Mouse (Mus musculus): ENCODE measurements at regions not wholly inside any gene's neighbourhood (a gene's known extent, or its start where the extent isn't known, plus 50 kb on each side); places are given as distances from the start of the nearest gene placed in this dataset.

DNA sequence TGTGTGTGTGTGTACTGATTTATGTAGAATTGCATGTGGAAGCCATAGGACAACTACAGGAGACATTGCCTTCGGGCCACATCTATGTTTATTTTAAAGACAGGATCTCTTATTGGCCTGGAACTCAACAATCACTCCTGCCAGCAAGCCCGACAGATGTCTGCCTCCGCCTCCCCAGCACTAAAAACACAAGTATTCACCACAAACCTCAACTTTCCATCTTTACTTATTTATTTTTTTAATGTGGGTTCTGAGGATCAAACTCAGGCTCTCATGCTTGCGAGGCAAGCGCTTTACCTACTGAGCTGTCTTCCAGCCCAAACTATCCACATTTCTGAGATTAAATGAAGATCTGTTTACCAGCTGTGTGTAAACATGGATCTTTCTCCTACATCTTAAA, 178.0 kb upstream of the Lef1 start:
- no peak for TF ChIP-seq CTCF (IDR thresholded peaks at IDR 0.05; ENCODE audit: low read depth)
- ATAC-seq = no peak
- no peaks in the 10 kb centered on the region for H3K4me1 ChIP-seq (ENCODE audit: insufficient read depth, low read length)

DNA sequence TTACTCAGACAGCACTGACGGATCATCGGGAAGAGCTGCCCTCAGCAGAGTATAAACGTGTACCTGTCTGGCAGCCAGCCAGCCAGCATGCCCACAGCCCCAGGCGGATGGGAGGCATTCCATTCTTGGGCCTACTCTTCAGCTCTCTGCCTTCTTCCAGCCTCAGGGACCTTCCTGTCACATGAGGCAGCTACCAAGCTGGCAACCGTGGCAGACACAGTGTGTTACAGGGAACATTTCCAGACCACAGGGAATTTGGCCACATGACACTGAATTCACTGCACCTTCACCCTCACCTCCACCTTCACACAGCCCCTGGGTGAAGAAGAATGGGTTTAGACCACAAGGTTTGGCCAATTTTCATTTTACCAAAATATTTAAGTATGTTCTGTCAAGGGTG, 185.3 kb upstream of the Lef1 start:
- H3K4me2 ChIP-seq (ENCODE audit: low read depth, low read length) = no peak overlapping the region
- H3K4me1 ChIP-seq (ENCODE audit: insufficient read depth, low read length) = no peaks in the 10 kb centered on the region
- H3K36me3 ChIP-seq (ENCODE audit: insufficient read depth, low read length) = no peaks in the 10 kb centered on the region
- H3K9ac ChIP-seq (replicated peaks; ENCODE audit: low read length) = no peak overlapping the region
- ATAC-seq (no peak), DNase-seq (ENCODE audit: low spot score) (no peak)
- H3K27me3 ChIP-seq (ENCODE audit: insufficient read depth, low read length) = no peaks in the 10 kb centered on the region
- H3K27ac ChIP-seq = no peak overlapping the region
- WGBS = 60% methylated on average over 5 of the region's 5 CpGs
- TF ChIP-seq CTCF (IDR thresholded peaks at IDR 0.05; ENCODE audit: low read depth) = no peak
- no peaks in the 10 kb centered on the region for H3K9me3 ChIP-seq (ENCODE audit: low read length)
- H3K4me3 ChIP-seq (ENCODE audit: low read length) = no peak overlapping the region

More for the DNA sequence above, 178.0 kb upstream of the Lef1 start:
- H3K27ac ChIP-seq = no peak overlapping the region
- H3K36me3 ChIP-seq (ENCODE audit: insufficient read depth, low read length) = no peaks in the 10 kb centered on the region
- H3K4me2 ChIP-seq (ENCODE audit: low read depth, low read length) = no peak overlapping the region
- no peaks in the 10 kb centered on the region for H3K27me3 ChIP-seq (ENCODE audit: insufficient read depth, low read length)
- no peak overlapping the region for H3K9ac ChIP-seq (replicated peaks; ENCODE audit: low read length)
- no peak overlapping the region for H3K4me3 ChIP-seq (ENCODE audit: low read length)
- H3K9me3 ChIP-seq (ENCODE audit: low read length) = no peaks in the 10 kb centered on the region
- 90% methylated on average over 5 of the region's 5 CpGs for WGBS
- DNase-seq (ENCODE audit: low spot score) = no peak

DNA sequence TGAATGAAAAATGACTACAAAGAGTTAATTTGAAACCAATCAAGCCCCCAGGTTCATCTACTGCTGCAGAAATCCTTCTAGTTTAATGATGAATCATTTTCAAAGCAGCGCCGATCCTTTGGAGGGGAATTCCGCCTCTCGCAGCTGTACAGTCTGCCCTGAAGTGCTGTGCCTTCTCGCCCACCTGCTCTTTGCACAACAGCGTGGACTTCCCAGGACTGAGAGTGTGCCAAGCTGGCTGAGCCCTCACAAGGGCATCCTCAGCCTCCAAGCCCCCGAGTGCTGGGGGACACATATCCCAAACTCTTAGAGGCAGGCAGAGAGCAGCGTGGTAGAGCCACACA, 186.7 kb upstream of the Lef1 start:
- no peak overlapping the region for H3K9ac ChIP-seq (replicated peaks; ENCODE audit: low read length)

DNA sequence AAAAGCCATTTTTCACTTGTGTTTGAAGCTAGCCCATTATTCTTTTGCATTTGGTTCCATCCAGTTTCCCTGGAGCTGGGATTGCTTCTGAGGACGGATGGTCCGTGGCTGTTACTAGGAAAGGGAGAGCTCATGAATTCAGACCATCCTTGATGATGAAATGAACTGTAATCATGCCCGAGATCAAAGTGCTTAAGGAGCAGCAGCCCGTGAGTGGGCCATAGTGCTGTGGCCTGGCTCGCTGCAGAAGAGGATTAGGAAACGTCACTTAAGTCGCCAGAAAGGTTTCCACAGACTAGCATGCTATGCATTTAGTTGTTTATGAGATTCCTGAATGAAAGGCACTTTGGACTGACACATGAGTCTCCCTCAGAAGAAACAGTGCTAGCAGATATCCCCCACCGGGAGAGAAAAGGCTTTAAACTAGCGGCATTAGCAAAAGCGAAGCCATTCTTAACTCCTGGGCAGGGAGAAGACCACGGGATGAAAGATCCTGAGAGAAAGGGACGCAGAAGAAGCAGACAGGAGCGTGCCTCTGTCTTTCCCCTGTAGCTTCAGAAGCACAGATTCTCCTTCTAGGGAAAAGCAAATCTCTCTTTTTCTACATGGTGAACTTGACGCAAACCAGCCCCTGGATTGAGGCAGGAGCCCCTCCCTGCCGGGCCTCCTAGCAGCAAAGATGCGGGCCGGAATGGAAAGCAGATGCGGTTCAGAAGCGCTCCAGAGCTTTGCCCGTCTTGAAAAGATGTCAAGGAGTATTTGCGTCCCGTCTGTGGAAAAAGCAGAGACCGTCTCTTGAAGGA, 187.3 kb upstream of the Lef1 start:
- TF ChIP-seq CTCF (IDR thresholded peaks at IDR 0.05; ENCODE audit: low read depth) = no peak
- no peaks in the 10 kb centered on the region for H3K4me1 ChIP-seq (ENCODE audit: insufficient read depth, low read length)
- no peaks in the 10 kb centered on the region for H3K27me3 ChIP-seq (ENCODE audit: insufficient read depth, low read length)
- 21% methylated on average over 23 of the region's 23 CpGs for WGBS
- ATAC-seq = no peak
- H3K9ac ChIP-seq (replicated peaks; ENCODE audit: low read length) = no peak overlapping the region
- no peak overlapping the region for H3K27ac ChIP-seq
- no peak overlapping the region for H3K4me3 ChIP-seq (ENCODE audit: low read length)
- peak overlapping the region; percentile 28 for H3K4me2 ChIP-seq (ENCODE audit: low read depth, low read length)
- H3K36me3 ChIP-seq (ENCODE audit: insufficient read depth, low read length) = no peaks in the 10 kb centered on the region
- H3K9me3 ChIP-seq (ENCODE audit: low read length) = no peaks in the 10 kb centered on the region
- no peak for DNase-seq (ENCODE audit: low spot score)

More for the DNA sequence above, 186.7 kb upstream of the Lef1 start:
- DNase-seq (ENCODE audit: low spot score) (no peak), ATAC-seq (0 out of 2 replicates have a peak, but pooled peaks have one; percentile 43)
- Histone ChIP-seq H3K4me3 (ENCODE audit: low read length) (no peak overlapping the region), H3K9me3 (ENCODE audit: low read length) (no peaks in the 10 kb centered on the region), H3K27me3 (ENCODE audit: insufficient read depth, low read length) (no peaks in the 10 kb centered on the region), H3K27ac (no peak overlapping the region), H3K4me2 (ENCODE audit: low read depth, low read length) (peak overlapping the region; percentile 28), H3K36me3 (ENCODE audit: insufficient read depth, low read length) (no peaks in the 10 kb centered on the region), H3K4me1 (ENCODE audit: insufficient read depth, low read length) (no peaks in the 10 kb centered on the region)
- TF ChIP-seq CTCF (IDR thresholded peaks at IDR 0.05; ENCODE audit: low read depth) = no peak
- 24% methylated on average over 8 of the region's 8 CpGs for WGBS

DNA sequence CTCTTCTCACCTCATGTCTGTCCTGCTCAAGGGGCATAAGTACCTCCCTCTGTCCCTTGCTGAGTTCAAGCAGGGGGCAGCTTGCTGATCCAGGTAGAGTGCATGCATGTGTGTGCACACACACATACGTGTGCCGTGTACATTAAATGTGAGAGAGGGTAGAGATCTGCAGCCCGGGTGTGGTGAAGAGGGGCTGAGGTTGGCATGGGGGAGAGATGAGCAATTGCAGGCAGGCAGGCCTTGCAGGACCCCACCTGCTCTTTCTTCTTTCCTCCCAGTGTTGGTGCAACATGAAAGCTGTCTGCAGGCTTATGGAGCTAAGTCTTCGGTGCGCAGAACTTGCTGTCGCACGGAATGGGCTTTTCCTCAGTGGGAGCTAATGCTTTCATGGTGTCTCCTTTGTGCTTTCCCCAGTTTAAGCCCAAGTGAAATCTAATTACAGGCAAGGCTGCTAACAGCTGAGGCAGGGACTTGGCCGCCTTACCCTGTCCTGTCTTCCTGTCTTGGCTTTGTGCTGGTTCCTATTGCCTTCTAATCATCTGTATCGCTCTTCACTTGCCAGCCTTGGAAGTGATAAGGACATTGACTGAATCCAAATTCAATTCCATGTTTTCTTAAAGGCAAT, 188.5 kb upstream of the Lef1 start:
- Histone ChIP-seq H3K4me3 (ENCODE audit: low read length) (no peak overlapping the region), H3K4me2 (ENCODE audit: low read depth, low read length) (no peak overlapping the region), H3K27me3 (ENCODE audit: insufficient read depth, low read length) (no peaks in the 10 kb centered on the region), H3K27ac (no peak overlapping the region), H3K4me1 (ENCODE audit: insufficient read depth, low read length) (no peaks in the 10 kb centered on the region), H3K9me3 (ENCODE audit: low read length) (no peaks in the 10 kb centered on the region), H3K9ac (replicated peaks; ENCODE audit: low read length) (no peak overlapping the region), H3K36me3 (ENCODE audit: insufficient read depth, low read length) (no peaks in the 10 kb centered on the region)
- ATAC-seq (no peak), DNase-seq (ENCODE audit: low spot score) (no peak)
- no peak for TF ChIP-seq CTCF (IDR thresholded peaks at IDR 0.05; ENCODE audit: low read depth)
- WGBS = 71% methylated on average over 9 of the region's 9 CpGs

DNA sequence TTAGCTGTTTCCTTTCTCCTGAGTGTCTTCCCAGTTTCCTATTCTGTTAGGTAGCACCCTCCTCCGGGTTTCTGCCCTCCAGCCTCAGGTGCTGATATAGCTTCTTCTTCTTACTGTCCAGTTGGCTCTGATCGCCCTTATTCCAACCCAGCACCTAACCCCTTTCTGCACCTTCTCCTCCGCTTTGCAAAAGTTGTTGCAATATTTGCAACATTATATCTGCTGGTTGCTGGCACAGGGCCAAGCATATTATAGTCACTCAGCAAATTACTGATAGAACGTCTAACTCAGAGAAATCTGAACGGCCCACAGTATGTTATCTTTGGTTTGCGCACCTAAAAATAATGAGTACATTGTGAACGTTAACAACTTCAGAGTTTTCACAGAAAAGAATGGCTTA, 183.6 kb upstream of the Rpl34 start:
- ATAC-seq (no peak), DNase-seq (ENCODE audit: low spot score) (no peak)
- H3K36me3 ChIP-seq (ENCODE audit: insufficient read depth, low read length) = no peaks in the 10 kb centered on the region
- H3K9me3 ChIP-seq (ENCODE audit: low read length) = no peaks in the 10 kb centered on the region
- no peaks in the 10 kb centered on the region for H3K27me3 ChIP-seq (ENCODE audit: insufficient read depth, low read length)
- no peak overlapping the region for H3K9ac ChIP-seq (replicated peaks; ENCODE audit: low read length)
- no peak for TF ChIP-seq CTCF (IDR thresholded peaks at IDR 0.05; ENCODE audit: low read depth)
- no peak overlapping the region for H3K4me3 ChIP-seq (ENCODE audit: low read length)
- 79% methylated on average over 7 of the region's 7 CpGs for WGBS
- H3K4me2 ChIP-seq (ENCODE audit: low read depth, low read length) = no peak overlapping the region
- H3K4me1 ChIP-seq (ENCODE audit: insufficient read depth, low read length) = no peaks in the 10 kb centered on the region
- H3K27ac ChIP-seq = no peak overlapping the region

DNA sequence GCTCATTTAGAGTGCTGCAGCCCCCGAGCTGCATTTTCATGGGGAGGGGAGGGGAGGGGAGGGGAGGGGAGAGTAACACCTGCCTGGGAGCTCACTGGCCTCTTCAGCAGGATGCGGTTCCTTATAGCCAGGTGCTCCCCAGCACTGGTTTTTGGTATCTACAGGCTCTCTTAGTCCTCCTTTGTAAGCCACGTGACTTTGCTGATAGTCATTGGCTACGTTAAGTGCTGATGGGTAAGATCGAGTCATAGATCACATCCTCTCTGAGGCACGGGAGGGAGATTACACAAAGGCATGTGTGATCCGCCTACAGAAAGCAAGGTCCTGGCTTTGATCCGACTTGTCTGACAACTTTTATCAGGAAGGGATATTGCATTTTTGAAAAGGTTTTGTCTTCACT, 174.9 kb upstream of the Rpl34 start:
- DNase-seq (ENCODE audit: low spot score) (no peak), ATAC-seq (no peak)
- H3K36me3 ChIP-seq (ENCODE audit: insufficient read depth, low read length) = no peaks in the 10 kb centered on the region
- no peak overlapping the region for H3K4me2 ChIP-seq (ENCODE audit: low read depth, low read length)
- no peak overlapping the region for H3K27ac ChIP-seq
- no peaks in the 10 kb centered on the region for H3K4me1 ChIP-seq (ENCODE audit: insufficient read depth, low read length)
- H3K4me3 ChIP-seq (ENCODE audit: low read length) = no peak overlapping the region
- no peak overlapping the region for H3K9ac ChIP-seq (replicated peaks; ENCODE audit: low read length)
- no peaks in the 10 kb centered on the region for H3K27me3 ChIP-seq (ENCODE audit: insufficient read depth, low read length)
- no peaks in the 10 kb centered on the region for H3K9me3 ChIP-seq (ENCODE audit: low read length)
- no peak for TF ChIP-seq CTCF (IDR thresholded peaks at IDR 0.05; ENCODE audit: low read depth)
- 70% methylated on average over 8 of the region's 8 CpGs for WGBS

Data from hindbrain, postnatal 0 days (tissue).